Mouse (Mus musculus) midbrain, embryonic 12.5 days (tissue): ENCODE data around the gene F12. TPM values are rescaled to one million over a fixed set of nuclear protein-coding genes. Genes with fewer than 3 reads are reported as not detected.

Experiments
- ATAC-seq: fragments of 200-750 bp; cut with Nextera tagmentation; 2 replicates; pipeline ENCODE4 v1.8.0; 2017; ENCODE audit warnings: low read depth, moderate TSS enrichment, moderate library complexity; ENCODE audit not compliant: low FRiP score
- H3K27ac ChIP-seq: fragments of 300-500 bp; sonication (generic); replicated peaks from 2 replicates; pipeline ENCODE4 v1.5.1; 2016; ENCODE audit warnings: mild to moderate bottlenecking
- H3K27me3 ChIP-seq: fragments of 300-500 bp; sonication (generic); 2 replicates; pipeline ENCODE4 v1.6.1; 2016; ENCODE audit warnings: mild to moderate bottlenecking
- H3K36me3 ChIP-seq: fragments of 300-500 bp; sonication (generic); 2 replicates; pipeline ENCODE4 v1.6.1; 2016
- H3K4me1 ChIP-seq: fragments of 300-500 bp; sonication (generic); 2 replicates; pipeline ENCODE4 v1.6.1; 2016
- H3K4me2 ChIP-seq: fragments of 300-500 bp; sonication (generic); replicated peaks from 2 replicates; pipeline ENCODE4 v1.6.1; 2016; ENCODE audit warnings: mild to moderate bottlenecking, moderate library complexity
- H3K4me3 ChIP-seq: fragments of 300-500 bp; sonication (generic); 2 replicates; pipeline ENCODE4 v1.5.1; 2016; ENCODE audit warnings: mild to moderate bottlenecking
- H3K9ac ChIP-seq: fragments of 300-500 bp; sonication (generic); replicated peaks from 2 replicates; pipeline ENCODE4 v1.6.1; 2016; ENCODE audit warnings: mild to moderate bottlenecking, moderate library complexity
- H3K9me3 ChIP-seq: fragments of 300-500 bp; sonication (generic); 2 replicates; pipeline ENCODE4 v1.6.1; 2016; ENCODE audit warnings: mild to moderate bottlenecking
- WGBS: fragments of 180-500 bp; shearing (Covaris S2); methylation state at CpG from one replicate; pipeline ENCODE4 v1.1.7; 2016; 5-methylcytosine and 5-hydroxymethylcytosine counted together
- microRNA-seq: library from miRNA; unstranded; fragments of <30 nt; microRNA quantifications from one replicate; pipeline ENCODE4, GENCODE M21; 2017
- polyA plus RNA-seq: library from polyadenylated mRNA; unstranded; fragments of >200 nt; fragmentation: Nextera tagmentation; extraction: Ambion mirVana; gene quantifications from 2 replicates; pipeline ENCODE4 v1.2.1, GENCODE M21; 2016

F12 gene
- polyA plus RNA-seq, 1 experiment from 2014 or later, result not detected

DNA sequence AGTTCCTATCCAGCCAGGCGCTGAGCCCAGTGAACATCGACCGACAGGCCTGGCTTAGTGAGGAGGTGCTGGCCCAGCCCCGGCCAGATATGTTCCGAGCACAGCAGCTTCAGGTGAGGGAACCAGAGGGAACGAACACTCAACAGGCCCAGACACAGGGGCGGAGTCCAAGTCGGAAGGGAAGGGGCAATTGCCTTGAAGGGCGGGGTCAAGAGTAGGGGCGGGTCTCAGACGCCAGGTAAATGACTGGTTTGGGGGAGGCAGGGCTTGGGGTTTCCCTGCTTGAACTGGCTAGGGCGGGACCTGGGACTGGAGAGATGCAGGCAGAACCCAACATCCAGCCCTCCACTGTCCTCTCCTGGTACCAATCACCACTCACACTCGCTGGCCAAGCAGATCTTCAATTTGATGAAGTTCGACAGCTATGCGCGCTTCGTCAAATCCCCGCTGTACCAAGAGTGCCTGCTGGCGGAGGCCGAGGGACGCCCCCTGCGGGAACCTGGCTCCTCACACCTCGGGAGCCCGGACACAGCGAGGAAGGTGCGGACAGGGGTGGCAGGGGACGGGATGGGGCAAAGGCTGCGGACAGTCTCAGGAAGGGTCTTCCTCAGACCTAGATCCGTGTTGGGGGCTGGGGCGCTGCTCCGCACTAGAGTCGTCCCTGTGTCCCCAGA lies 47.5 kb downstream of the F12 start:
- Histone ChIP-seq H3K36me3 (no peaks in the 10 kb centered on the region), H3K4me2 (peak overlapping the region; percentile 12; the same call in 1 of the 2 replicates), H3K9me3 (no peaks in the 10 kb centered on the region), H3K4me1 (no peaks in the 10 kb centered on the region), H3K27me3 (peaks cover 78% of the 10 kb centered on the region), H3K27ac (no peak overlapping the region), H3K9ac (no peak overlapping the region), H3K4me3 (no peak overlapping the region)
- 5% methylated on average over 32 of the region's 32 CpGs for WGBS
- no peak for ATAC-seq

DNA sequence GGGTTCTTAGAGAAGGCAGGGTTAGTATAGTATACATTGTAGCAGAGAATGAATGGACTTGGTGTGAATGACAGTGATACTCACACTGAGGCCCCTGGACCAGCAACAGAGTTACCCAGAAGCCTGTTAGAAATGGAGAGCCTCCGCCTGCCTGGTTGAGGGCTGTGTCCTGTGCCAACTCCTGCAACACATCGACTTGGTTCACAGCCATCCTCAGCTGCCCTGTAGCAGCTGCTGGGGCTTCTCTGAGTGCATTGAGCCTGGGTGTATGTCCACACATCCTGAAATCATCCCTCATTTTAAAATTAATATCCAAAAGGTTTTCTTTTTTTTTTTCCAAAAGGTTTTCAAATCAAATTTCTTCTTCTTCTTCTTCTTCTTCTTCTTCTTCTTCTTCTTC lies 50.7 kb downstream of the F12 start:
- Histone ChIP-seq H3K27me3 (peaks cover 84% of the 10 kb centered on the region), H3K4me3 (no peak overlapping the region), H3K4me2 (no peak overlapping the region), H3K4me1 (no peaks in the 10 kb centered on the region), H3K36me3 (no peaks in the 10 kb centered on the region), H3K9me3 (no peaks in the 10 kb centered on the region), H3K9ac (no peak overlapping the region), H3K27ac (no peak overlapping the region)
- WGBS, result 75% methylated on average over 2 of the region's 2 CpGs
- no peak for ATAC-seq

DNA sequence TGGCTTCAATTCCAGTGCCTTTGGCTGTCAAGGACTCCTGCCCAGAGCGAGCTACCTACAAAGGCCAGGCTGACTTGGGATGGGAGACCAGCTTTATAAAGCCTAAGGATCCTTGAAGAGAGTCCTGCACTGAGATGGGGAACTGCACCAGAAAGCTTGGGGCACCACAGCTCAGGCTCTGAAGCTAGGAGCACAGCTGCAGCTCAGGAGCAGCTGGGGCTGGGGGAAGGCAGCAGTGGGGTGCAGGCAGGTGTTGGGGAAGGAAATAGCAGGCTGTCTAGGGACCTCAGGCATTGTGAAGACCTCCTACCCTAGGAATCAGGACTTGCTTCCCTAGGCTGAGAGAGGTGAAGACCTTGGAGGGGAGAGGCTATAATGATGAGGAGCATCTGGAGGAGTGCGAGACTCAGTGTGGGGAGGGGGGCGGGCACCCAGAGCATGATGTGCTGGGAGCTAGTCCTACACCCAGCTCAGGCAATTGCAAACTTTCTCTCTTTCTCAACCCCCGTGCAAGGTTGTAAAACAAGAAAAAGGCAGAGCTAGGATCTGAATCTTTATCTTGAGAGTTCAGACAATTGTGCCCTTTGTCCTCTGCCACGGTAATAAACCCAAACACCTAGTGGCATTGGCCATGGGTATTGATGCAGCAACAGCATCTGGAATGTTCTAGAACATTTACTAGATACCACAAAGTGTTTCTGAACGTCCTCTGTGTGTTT lies 52.2 kb downstream of the F12 start:
- Histone ChIP-seq H3K4me3 (no peak overlapping the region), H3K4me1 (no peaks in the 10 kb centered on the region), H3K36me3 (no peaks in the 10 kb centered on the region), H3K9me3 (no peaks in the 10 kb centered on the region), H3K9ac (no peak overlapping the region), H3K27ac (no peak overlapping the region), H3K27me3 (peaks cover 83% of the 10 kb centered on the region), H3K4me2 (no peak overlapping the region)
- ATAC-seq, result no peak
- 67% methylated on average over 6 of the region's 6 CpGs for WGBS

DNA sequence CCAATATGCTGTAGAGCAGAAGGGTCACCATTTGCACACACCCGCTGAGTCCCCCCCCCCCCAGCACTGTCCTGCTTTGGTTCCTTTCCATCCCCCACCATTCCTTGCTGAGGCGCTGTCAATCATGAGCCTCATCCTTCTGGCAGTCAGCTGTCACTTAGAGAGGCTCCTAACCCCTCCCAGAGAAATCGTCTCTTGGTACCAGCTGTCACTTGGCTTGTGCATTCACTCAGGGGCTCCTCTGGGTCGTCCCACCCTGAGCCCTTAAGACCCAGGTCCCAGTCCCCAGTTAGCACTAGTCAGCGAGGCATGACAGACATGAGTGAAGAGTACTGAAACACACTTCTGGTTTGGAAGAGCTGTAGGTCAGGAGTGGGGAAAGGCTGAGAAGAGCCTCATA lies 54.9 kb downstream of the F12 start:
- ATAC-seq, result no peak
- peaks cover 70% of the 10 kb centered on the region for H3K27me3 ChIP-seq
- WGBS, result 64% methylated on average over 5 of the region's 5 CpGs

DNA sequence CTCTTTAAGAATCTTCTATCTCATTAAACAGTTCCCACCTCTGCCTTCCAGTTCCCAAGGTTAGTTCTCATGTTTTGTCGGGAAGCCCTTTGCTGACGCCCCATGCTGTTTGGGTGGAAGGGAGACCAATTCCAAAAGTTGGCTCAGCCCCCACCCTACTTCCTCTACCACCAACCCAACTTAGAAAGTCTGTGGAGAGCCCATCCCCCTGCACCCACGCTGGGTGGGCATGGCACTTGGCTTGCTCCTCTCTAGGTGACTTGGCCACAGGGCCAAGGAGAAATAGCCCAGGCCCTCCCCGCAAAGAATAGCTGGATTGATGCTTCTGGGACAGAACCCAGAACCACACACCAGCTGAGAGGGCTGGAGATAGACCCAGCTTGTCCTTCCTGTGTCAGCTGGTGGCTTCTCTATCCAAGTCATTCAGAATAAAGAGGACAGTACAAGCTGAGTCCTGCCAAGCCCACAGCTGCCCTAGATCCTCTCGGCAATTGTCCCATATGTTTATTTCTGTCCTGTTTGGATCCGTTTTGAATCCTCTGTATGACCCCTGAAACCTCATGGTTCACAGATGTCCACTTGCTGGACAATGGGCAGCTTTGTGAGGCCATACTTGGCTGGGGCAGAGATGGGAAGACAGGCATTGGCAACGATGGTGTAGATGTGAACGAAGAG lies 55.4 kb downstream of the F12 start:
- Histone ChIP-seq H3K27me3 (peaks cover 67% of the 10 kb centered on the region), H3K36me3 (no peaks in the 10 kb centered on the region), H3K4me3 (no peak overlapping the region), H3K27ac (no peak overlapping the region), H3K9me3 (no peaks in the 10 kb centered on the region), H3K4me2 (no peak overlapping the region), H3K4me1 (no peaks in the 10 kb centered on the region), H3K9ac (no peak overlapping the region)
- 81% methylated on average over 8 of the region's 8 CpGs for WGBS
- no peak for ATAC-seq

More for the DNA sequence above, 54.9 kb downstream of the F12 start:
- H3K36me3 ChIP-seq, result no peaks in the 10 kb centered on the region
- no peaks in the 10 kb centered on the region for H3K4me1 ChIP-seq
- H3K9me3 ChIP-seq, result no peaks in the 10 kb centered on the region
- H3K27ac ChIP-seq, result no peak overlapping the region
- no peak overlapping the region for H3K4me3 ChIP-seq
- H3K9ac ChIP-seq, result no peak overlapping the region
- H3K4me2 ChIP-seq, result no peak overlapping the region

DNA sequence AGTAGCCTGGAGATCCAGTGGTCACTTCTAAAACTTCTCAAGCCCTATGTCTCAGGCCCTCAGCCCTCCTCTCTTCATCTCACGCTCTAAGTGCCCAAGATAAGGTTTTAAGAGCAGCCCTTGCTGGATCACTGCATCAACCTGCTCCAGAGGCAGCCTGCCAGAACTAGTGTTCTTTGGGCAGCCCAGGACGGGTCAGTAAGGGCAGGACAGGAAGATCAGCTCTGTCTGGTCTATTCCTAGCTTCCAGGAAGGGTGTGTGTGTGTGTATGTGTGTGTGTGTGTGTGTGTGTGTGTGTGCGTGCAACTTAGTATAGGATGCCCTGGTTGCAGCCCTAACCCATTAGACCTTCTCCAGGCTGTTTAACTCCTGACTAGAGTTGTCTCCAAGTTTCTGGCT lies 56.4 kb downstream of the F12 start:
- ATAC-seq, result no peak
- Histone ChIP-seq H3K4me2 (no peak overlapping the region), H3K9ac (no peak overlapping the region), H3K4me1 (no peaks in the 10 kb centered on the region), H3K36me3 (no peaks in the 10 kb centered on the region), H3K27ac (no peak overlapping the region), H3K27me3 (peaks cover 62% of the 10 kb centered on the region), H3K9me3 (no peaks in the 10 kb centered on the region), H3K4me3 (no peak overlapping the region)
- 64% methylated on average over 3 of the region's 3 CpGs for WGBS

DNA sequence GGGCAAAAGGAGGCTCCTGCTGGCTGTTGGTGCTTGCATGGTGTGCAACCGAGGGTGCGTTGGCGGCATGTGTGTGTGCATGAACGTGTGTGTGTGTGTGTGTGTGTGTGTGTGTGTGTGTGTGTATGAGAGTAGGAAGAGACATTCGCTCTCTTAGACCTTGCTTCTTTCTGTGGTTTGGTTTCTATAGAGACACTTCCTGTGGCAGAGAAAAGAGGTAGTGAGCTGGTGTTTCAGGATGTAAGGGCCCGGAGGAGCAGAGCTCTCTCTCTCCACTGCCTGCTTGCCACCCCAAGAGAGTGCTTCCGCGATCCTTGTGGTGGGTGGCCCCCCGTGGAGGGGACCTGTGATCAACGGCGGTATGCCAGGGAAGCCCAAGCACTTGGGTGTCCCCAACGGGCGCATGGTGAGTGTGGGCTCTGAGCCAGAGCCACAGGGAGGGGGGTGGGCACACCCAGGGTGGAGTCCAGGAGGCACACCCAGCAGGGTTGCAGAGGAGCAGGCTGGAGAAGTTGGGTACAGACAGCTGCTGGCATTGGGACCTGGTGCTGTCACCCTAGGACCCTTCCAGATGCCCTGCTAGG lies 57.0 kb downstream of the F12 start, which contains the start of gene Rgs14:
Rgs14 (plus strand) TSS at position 202 of the 584 bp plus-strand sequence.
- 70% methylated on average over 13 of the region's 13 CpGs for WGBS

DNA sequence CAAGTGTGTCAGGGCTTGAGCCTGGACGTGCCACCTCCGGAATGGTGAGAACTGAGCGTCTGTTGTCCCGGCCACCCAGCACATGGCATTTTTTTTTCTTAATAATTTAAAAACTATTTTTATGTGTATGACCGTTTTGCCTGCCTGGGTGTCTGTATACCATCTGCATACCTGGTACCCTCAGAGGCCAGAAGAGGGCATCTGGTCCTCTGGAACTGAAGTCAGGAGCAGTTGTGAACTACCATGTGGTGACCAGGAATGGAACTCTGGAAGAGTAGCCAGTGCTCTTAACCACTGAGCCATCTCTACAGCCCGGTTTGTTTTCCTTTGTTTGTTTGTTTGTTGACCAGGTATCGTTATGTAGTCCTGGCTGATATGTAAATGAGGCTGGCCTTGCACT lies 58.2 kb downstream of the F12 start:
- Histone ChIP-seq H3K9me3 (no peaks in the 10 kb centered on the region), H3K27me3 (peaks cover 53% of the 10 kb centered on the region), H3K9ac (no peak overlapping the region), H3K36me3 (no peaks in the 10 kb centered on the region), H3K4me3 (no peak overlapping the region), H3K4me1 (no peaks in the 10 kb centered on the region), H3K27ac (no peak overlapping the region), H3K4me2 (no peak overlapping the region)
- no peak for ATAC-seq
- WGBS, result 82% methylated on average over 7 of the region's 7 CpGs

More for the DNA sequence above, 57.0 kb downstream of the F12 start, which contains the start of gene Rgs14:
- H3K9ac ChIP-seq, result no peak within 1 kb of the TSS
- no peaks in the 10 kb centered on the region for H3K36me3 ChIP-seq
- H3K4me1 ChIP-seq, result no peaks in the 10 kb centered on the region
- no peaks in the 10 kb centered on the region for H3K9me3 ChIP-seq
- no peak within 1 kb of the TSS for H3K4me3 ChIP-seq
- no peak within 1 kb of the TSS for H3K4me2 ChIP-seq
- ATAC-seq, result no peak
- H3K27ac ChIP-seq, result no peak within 1 kb of the TSS
- peaks cover 64% of the 10 kb centered on the region for H3K27me3 ChIP-seq

Small RNAs within 50 kb of the gene (microRNA-seq; reads per million reads assigned to microRNA genes)
- gene Mir6943, result not detected

Other genes with a start within 250 kb of the F12 start
- gene Nsd1, start 217.0 kb downstream of the F12 start, polyA plus RNA-seq, result 81.7 and 83.6 TPM in 2 replicates
- 317 and 349 TPM in 2 replicates for gene Prelid1, start 106.3 kb downstream of the F12 start, polyA plus RNA-seq
- gene Rab24, start 104.8 kb downstream of the F12 start, polyA plus RNA-seq, result 99.6 and 111 TPM in 2 replicates
- gene Mxd3, start 97.0 kb downstream of the F12 start, polyA plus RNA-seq, result 28.7 and 32.1 TPM in 2 replicates
- gene Lman2, start 64.0 kb downstream of the F12 start, polyA plus RNA-seq, result 91.8 and 94.7 TPM in 2 replicates
- gene Rgs14, start 57.1 kb downstream of the F12 start, polyA plus RNA-seq, result 0.47 and 0.59 TPM in 2 replicates
- gene Slc34a1, start 28.6 kb downstream of the F12 start, polyA plus RNA-seq, result 0.06 TPM in 1 of 2 replicates, not detected in the other
- gene Pfn3, start 11.6 kb downstream of the F12 start, polyA plus RNA-seq, result not detected in 2 replicates
- 53.1 and 58.5 TPM in 2 replicates for gene Grk6, start 18.3 kb upstream of the F12 start, polyA plus RNA-seq
- gene Prr7, start 37.5 kb upstream of the F12 start, polyA plus RNA-seq, result 2.0 and 2.3 TPM in 2 replicates
- 558 and 585 TPM in 2 replicates for gene Dbn1, start 61.3 kb upstream of the F12 start, polyA plus RNA-seq
- 140 and 156 TPM in 2 replicates for gene Pdlim7, start 86.9 kb upstream of the F12 start, polyA plus RNA-seq
- 2.9 and 4.6 TPM in 2 replicates for gene Dok3, start 102.5 kb upstream of the F12 start, polyA plus RNA-seq
- 64.6 and 73.4 TPM in 2 replicates for gene Ddx41, start 109.9 kb upstream of the F12 start, polyA plus RNA-seq
- gene Fam193b, start 144.3 kb upstream of the F12 start, polyA plus RNA-seq, result 67.2 and 67.7 TPM in 2 replicates
- 105 and 108 TPM in 2 replicates for gene Tmed9, start 146.9 kb upstream of the F12 start, polyA plus RNA-seq
- gene B4galt7, start 173.1 kb upstream of the F12 start, polyA plus RNA-seq, result 40.4 and 41.9 TPM in 2 replicates
- gene Caml, start 196.2 kb upstream of the F12 start, polyA plus RNA-seq, result 68.0 and 73.9 TPM in 2 replicates
- 41.7 and 43.0 TPM in 2 replicates for gene Ddx46, start 208.2 kb upstream of the F12 start, polyA plus RNA-seq